Mouse (Mus musculus) monocyte, adult 2 months (primary cell): ENCODE results near the gene Hnrnpa0.

ENCODE experiments used
- DNase-seq, 2 experiments: peaks; one replicate each; pipeline ENCODE4 v3.0.0; 2022; ENCODE audit warnings: low spot score in 2 of 2, low read depth in 1 of 2

Gene Hnrnpa0

DNA sequence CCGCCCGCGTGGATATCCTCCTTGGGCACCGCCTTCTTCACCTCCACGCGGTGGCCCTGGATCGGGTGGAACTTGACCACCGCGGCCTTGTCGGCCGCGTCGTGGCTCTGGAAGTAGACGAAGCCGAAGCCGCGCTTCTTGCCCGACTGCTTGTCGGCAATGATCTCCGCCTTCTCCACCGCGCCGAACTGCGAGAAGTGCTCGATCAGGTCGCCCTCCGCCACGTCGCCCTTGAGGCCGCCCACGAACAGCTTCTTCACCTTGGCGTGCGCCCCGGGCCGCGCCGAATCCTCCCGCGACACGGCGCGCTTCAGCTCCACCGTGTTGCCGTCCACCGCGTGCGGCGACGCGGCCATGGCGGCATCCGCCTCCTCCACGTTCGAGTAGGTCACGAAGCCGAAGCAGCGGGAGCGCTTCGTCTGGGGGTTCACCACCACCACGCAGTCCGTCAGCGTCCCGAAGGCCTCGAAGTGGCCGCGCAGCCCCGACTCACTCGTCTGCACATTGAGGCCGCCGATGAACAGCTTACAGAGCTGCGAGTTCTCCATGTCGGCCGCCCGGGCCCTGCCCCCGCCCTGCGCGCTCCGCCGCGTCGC lies 492 bp downstream of the Hnrnpa0 start:
- no peak for DNase-seq

DNA sequence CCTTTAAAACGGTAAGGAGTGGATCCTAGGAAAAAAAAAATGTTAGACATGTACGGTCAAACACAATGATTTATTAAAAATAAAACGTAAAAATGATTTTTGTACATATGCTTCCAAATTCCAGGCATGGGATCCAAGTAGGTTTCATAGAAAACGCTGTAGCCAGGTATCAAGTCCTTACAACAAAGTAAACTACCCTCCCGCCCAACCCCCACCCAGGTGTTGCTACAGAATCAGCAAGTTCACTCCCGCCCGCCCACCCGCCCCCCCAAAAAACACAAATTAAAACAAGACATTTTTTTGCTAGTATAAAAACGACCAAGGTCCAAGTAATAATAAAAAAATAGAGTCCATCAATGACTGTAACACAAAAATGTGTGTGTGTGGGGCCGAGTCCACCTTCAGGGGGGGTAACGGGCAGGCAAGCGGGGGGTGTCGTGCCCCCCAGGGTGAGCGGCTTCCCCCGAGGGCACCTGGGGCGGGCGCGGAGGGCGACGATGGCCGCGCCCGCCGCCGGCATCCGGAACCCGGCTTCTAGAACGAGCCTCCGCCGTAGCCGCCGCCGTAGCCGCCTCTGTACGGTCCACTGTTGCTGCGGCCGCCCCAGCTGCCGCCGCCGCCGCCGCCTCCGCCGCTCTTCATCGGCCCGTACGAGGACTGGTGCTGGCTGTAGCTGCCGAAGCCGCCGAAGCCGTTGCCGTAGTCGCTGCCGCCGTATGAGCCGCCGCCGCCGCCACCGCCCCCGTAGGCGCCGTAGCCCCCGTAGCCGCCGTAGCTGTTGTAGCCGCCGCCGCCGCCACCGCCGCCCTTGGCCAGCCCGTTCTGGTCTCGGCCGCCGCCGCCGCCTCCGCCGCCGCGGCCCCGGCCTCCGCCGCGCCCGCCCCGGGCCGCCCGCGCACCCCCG lies 1.2 kb downstream of the Hnrnpa0 start:
- DNase-seq = no peak

DNA sequence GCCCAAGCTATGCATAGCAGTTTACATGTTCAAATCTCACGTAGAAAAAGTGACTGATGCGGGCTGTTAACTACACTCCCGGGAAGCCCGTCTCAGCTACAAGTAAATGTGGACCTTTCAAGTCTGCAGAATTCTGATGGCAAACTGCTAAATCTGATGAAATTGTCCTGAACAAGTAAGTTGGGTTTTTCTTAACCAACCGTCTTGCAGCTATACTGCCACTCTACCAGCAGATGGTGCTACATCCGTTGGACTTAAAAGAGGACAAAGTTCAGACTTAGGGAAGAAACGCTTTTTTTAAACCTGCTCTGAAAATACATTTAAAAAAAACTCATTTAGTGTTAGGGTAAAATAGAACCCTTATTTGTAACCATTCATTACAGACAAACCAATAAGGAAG lies 2.2 kb downstream of the Hnrnpa0 start:
- DNase-seq = peak in 1 of 2 experiments; percentile 29

DNA sequence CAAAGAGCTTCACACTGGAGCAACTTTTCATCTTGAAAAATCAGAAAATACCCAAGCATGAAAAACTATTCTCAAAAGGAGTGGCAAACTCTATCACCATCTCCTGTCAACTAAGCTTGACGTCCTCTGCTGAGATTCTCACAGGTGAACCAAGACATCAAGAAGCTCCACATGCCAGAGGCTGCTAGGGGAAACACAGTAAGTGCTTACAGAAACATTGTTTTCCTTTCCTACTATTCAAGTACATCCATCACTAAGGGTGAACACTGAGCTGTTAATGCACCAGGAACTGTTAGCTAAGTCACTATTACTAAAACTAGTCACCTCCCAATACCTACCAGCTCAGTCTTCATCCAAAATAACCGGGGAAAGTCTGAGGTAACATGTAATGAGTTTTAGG lies 3.4 kb downstream of the Hnrnpa0 start:
- DNase-seq = no peak

DNA sequence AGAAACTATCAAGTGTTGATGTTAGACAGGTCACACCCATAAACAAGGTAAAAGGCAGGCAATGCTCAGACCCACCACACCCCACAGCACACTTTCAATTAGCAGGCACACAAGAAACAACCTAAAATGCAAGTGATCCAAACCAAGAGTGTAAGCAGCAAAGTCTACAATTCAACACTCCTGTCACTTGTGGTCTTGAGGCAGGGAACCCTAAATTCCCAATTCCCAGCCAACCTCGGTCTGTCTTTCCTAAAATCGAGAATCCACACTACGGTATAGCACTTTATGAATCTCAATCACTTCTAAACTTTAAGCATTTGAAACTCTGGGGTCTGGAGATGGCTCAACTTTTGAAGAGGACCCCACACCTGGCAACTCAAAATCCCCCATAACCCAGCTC lies 4.1 kb downstream of the Hnrnpa0 start:
- DNase-seq = no peak

DNA sequence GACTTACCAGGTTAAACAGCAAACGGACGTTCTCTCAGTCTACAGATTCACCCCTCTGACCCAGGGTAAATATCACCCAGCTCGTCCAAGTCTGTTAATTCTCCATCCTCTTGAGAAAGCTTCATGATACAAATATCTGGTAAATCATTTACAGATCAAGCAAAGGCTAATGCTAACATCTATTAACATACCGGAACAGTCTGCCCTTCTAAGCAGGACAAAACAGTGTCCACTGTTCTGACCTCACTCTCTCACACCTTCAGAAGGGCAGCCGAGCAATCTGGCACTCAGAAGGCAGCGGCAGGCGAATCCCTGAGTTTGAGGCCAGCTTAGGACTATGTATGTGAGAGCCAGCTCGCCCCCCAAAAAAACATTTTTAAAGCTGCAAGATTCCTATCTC lies 5.0 kb downstream of the Hnrnpa0 start:
- DNase-seq = no peak

DNA sequence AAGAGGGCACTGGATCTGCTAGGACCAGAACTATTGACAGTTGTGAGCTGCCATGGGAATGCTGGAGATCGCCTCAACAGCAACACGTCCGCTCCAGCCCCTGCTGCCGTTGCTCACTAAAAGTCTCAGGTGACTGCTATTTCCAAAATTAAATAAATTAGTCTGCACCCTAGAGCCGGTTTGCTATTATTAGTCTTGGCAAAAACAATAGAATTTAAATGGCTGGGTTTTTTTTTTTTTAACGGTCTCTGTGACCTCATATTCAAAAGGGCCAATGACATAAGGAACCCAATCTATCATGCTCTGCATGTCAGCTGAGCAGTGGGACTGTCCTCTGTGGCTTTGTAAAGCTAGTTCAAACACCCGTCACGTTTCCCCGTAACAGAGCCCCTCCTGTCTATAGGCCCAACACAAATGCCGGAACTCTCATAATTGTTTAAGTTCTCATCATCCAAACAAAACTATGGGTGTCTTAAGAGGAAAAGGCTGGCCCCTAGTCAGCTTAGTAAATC lies 5.5 kb downstream of the Hnrnpa0 start:
- DNase-seq = no peak

DNA sequence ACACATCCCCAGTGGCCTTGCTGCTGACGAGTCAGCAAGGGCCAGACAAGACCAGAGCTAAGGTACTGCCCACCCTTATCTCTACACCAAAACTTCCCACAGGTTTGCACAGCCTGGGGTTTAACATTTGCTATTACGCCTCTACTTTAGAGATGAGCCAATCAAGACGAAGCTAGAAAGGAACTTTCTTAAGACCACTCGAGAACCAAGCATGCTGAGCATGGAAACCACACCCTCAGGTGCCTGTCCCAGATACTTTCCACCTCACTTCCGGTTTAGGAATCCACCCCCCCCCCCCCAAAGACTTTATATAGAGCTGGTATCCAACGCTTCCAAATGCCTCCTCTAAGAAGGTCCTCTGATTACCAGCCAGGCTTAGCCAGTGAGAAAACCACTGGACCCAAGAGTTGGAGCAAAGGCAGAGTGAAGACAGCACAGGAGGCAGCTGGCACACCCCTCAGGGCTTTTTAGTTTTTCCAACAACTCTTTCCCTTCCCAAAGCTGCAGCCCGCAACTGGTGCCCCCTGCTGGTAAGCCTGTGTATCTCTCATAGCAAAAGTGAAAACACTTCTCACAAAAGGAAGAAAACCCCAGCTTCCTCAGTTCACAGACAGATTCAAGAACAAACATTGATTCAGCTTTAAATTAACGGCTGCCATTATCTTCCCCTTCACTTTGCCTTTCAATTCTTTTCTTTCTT lies 10.9 kb downstream of the Hnrnpa0 start:
- DNase-seq = peak; percentile 41 to 45

DNA sequence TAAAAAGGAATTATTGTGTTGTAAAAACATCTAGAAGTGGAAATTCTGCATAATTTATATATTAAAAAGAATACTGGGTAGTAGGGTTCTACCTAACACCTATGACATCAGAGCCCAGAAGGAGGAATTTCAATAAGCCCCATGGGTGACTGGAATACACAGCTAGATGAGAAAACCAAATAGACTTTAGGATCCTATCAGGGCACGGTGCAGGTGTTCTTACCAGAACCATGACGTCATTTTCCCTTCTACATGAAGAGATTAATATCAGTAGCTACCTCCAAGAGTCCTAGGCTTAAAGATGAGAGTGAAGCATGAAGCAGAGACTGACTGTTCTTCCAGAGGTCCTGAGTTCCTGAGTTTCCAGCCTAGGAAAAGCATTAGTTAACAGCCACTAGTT lies 11.6 kb downstream of the Hnrnpa0 start:
- no peak for DNase-seq

DNA sequence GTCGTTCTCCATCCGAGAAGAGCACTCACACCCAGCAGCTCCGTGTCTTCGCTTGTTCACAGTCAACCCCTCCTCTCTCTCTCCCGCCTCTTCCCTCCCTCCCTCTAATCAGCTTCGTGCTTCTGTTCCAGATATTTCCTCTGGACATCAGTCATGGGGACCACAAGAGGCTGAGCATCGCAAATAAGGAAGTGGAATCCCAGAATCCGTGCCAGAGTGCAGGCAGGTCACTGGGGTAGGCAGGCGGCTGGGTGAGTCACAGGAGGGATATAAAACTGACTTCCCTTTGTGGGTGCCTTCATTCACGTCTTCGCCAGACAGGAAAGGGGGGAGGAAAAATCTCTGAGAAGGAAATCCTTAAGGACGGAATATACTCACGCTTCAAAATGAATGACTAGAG lies 13.1 kb downstream of the Hnrnpa0 start:
- DNase-seq = peak in 1 of 2 experiments; percentile 35

DNA sequence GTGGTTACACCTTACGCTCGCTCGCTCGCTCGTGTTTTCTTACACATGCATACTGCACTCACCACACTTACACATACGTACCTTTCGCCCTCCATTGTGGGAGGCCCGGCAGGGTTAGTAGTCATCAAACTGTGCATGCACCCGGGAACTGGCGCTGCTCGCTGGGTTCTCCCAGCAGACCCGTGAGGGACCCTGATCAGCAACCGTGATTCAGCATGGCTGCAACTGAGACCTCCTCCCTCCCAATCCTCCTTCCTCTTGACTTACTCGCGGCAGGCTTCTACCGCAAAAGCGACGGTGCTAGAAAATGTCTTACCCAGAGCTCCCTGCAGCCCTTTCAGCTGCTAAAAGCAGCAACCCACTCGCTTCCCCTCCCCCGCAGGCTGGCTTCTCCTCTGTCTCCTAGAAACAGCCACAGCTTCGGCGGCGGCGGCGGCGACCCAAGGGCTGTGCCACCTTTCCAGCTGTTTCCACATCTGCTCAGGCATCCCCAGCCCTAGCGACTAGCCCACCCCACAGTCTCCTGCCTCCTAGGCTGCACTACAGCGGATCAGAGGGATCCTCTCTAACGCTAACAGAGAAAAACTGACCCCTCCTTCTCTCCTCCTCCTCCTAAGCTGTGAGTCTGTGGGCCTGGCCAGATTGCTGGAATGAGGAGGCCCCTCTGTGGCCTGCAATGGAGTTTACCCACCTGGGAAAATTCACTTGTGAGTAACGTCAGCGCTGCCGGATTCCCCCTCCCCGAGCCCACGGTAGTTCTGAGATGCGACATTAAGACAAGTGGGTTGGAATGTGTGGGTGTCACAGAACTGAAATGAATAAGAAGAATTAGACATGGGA lies 15.1 kb downstream of the Hnrnpa0 start, which contains the start of gene Klhl3:
TSS of gene Klhl3 (minus strand) at position 532 of the 840 bp plus-strand sequence.
- DNase-seq = no peak

DNA sequence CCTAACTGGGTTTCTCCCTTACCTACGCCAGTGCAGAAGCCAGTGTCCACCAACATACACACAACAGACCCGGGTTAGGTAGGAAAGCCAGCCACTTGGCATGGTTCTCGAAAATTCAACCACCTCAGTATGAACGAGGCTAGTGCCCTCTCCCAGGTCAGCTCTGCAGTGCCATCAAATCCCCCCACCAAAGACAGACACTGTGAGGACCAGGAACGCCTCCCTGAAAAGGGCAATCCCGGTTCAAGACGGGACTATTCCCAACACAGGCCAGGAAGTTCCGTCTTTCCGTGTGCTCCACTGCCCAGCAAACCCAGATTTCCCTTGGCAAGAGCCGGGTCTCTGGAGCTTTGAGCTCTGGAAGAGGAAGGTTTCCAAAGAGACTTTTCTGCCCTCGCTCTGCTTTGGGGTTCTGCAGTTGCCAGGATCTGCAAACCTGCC lies 15.7 kb downstream of the Hnrnpa0 start:
- DNase-seq = no peak

DNA sequence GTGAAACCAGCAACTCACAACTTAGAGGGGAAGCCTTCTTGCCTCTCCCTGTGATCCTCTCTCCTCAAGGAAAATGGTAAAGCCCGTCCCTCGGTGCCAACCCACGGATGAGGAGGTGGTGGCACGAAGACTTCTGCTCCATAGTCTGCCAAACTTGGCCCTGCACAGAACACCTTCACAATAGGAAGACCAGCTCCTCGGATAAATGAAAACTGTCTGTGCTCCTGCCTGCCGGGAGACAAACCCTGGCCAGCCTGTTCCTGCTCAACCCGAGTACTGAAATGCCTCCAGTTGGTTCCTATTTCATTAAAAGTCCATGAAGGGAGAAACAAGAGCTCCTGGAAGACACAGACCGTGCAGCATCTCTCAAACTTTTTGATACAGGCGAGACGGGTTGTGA lies 16.2 kb downstream of the Hnrnpa0 start:
- DNase-seq = no peak

DNA sequence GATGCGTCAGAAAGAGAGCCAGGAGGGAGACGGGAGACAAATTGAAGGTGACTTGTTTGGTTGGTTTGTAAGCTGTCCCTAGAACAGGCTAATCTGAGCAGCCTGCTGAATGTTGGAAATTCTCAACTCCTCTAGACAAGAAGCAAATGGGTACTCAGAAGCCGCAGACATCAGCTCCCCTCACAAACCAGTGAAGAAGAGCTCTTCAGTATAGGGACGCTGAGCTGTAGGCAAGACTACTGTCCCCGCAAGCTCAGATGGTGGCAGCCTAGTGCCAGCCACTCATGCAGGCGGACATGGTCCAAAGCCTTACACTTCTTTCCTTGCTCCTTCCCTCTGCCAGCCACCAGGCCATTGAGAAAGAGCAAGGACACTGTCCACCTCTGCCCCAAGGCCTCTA lies 17.1 kb downstream of the Hnrnpa0 start:
- DNase-seq = no peak

DNA sequence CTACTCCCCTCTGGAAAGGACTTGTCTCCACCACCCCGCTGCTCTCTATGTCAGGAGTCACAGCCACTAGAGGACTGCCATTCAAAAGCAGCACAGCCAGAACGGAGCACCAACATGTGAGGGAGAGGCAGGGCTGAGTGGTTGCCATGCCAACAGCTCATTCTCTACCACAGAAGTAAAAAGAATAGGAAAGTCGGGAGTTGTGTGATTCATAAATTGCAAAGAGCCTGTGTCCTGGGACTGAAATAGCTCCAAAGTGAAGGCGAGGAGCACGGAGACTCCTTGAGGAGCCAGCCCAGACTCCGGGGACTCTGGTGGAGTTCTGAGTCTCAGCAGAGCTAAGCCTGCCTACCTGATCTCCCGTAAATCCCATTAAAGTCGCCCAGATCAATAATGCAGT lies 37.7 kb downstream of the Hnrnpa0 start:
- no peak for DNase-seq

DNA sequence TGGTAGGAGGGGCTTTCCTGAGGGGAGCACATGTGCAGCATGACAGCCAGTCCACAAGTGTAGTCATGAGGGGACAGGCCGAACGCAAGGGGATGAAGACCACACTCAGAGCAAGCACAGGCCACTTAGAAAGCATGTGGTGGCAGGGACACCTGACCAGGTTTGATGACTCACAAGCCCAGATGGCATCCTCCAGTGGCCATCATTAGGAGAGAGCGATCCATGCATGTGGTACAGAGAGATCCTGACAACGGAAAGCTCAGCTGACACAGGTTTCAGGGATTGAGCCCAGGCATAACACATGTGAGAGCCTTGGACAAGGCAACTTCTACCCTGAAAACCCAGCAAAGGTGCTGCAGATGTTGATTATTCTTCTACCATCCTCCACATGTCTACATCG lies 44.0 kb downstream of the Hnrnpa0 start:
- no peak for DNase-seq

DNA sequence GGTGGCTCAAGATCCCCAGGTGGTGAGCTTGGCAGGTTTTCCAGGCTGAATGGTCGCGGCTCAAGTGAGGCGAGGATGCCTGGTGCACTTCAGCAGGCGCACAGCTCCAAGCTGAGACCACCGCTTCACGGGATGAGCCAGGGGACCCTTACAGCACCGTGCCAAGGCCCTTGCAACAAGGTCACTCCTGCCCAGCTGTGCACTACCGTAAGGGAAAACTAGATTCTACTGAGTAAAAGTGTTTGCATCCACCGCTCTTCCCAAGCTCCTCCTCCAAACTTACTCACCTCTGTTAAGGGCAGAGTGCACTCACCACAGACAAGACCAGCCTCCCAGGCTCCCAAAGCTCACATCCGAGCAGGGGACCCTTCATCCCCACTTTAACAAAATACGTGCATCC lies 44.8 kb downstream of the Hnrnpa0 start:
- DNase-seq = no peak

DNA sequence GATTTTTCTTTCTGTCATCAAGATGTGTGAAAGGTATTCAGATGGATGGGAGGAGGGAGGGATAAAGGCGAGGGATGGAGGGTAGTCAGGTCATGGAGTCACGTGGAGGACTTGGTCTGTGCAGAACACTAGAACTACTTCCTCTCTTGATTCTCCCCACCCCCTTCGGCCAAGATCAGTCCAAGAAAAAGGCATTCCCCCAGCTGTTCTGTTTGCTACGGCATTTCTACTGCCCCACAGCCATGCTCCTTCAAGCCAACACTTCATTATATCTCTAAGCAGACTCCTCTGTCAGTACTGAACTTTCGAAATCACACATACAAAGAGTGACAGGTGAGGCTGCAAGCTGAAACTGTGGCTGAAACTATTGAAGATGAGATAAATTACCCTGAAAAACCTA lies 45.3 kb downstream of the Hnrnpa0 start:
- no peak for DNase-seq

DNA sequence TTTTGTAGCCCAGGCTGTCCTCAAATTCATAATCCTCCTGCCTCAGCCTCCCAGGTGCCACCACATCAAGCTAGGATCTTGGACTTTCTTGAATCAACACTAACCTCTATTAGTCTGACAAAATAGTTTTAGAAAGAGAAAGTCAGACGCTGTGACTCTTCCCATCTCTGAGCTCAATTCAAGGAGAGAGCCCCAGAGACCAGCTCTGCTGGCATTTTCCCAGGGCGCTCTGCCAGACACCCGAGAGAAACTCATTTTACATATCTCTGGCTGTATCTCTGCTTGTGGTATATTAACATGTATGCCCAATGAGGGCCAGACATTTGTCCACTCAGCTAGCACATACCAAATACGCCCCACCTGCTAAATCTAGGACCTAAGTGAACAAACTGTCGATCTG lies 50.0 kb downstream of the Hnrnpa0 start:
- DNase-seq = no peak
